Mouse (Mus musculus) bone marrow, adult 2 months (tissue): Measurements from ENCODE around the gene Car4. TPM values are rescaled to one million over a fixed set of nuclear protein-coding genes. Genes with fewer than 3 reads are reported as not detected.

Experiments
- H3K27ac ChIP-seq: fragments of 200-500 bp; 2 replicates; pipeline ENCODE4 v1.5.1; 2012; ENCODE audit warnings: low read depth, mild to moderate bottlenecking, control low read depth, inconsistent platforms, low read length; ENCODE audit not compliant: control insufficient read depth, poor library complexity, insufficient read depth
- H3K4me1 ChIP-seq: fragments of 200-500 bp; 2 replicates; pipeline ENCODE4 v1.6.1; 2011; ENCODE audit warnings: low read length; ENCODE audit not compliant: control insufficient read depth, insufficient read depth
- H3K4me3 ChIP-seq: fragments of 200-500 bp; replicated peaks from 2 replicates; pipeline ENCODE3; 2011; ENCODE audit warnings: mild to moderate bottlenecking, low read depth, low read length, control low read depth; ENCODE audit not compliant: control insufficient read depth
- CTCF ChIP-seq: fragments of 200-500 bp; IDR thresholded peaks from 2 replicates; pipeline ENCODE4 v1.5.1; 2011; ENCODE audit warnings: low read length, control low read depth; ENCODE audit not compliant: control insufficient read depth, insufficient read depth
- POLR2A ChIP-seq: fragments of 200-500 bp; IDR thresholded peaks from 2 replicates; pipeline ENCODE4 v1.6.1; 2011; ENCODE audit warnings: low read depth, mild to moderate bottlenecking, control low read depth, low read length, borderline replicate concordance; ENCODE audit not compliant: control insufficient read depth
- WGBS: fragments of 180-500 bp; shearing (Covaris S2); methylation state at CpG from one replicate; pipeline ENCODE4 v1.1.7; 2018; 5-methylcytosine and 5-hydroxymethylcytosine counted together
- polyA plus RNA-seq: library from polyadenylated mRNA; stranded (reverse); fragments of >200 nt; gene quantifications from 2 replicates; pipeline ENCODE4 v1.2.4, GENCODE M21; 2011; ENCODE audit warnings: low replicate concordance; ENCODE audit not compliant: missing spikeins, insufficient read depth, insufficient read length

Car4 gene
- polyA plus RNA-seq, 1 experiment, result not detected

- Histone ChIP-seq H3K27ac (no peak overlapping the region), H3K4me1 (peaks cover 3% of the 10 kb centered on the region), H3K4me3 (no peak overlapping the region)
- WGBS, result 71% methylated on average over 6 of the region's 6 CpGs
- TF ChIP-seq POLR2A (no peak), CTCF (no peak)
Measured at GRCm38 (mm10) chr11:84947206-84947605, 10.4 kb upstream of the Car4 start.

- TF ChIP-seq CTCF (no peak), POLR2A (no peak)
- WGBS, result 62% methylated on average over 3 of the region's 3 CpGs
- peaks cover 3% of the 10 kb centered on the region for H3K4me1 ChIP-seq
Measured at GRCm38 (mm10) chr11:84948114-84948513, 9.5 kb upstream of the Car4 start.

GRCm38 (mm10) chr11:84948526-84948925 is 9.1 kb upstream of the Car4 start:
- 54% methylated on average over 3 of the region's 3 CpGs for WGBS
- no peak overlapping the region for H3K27ac ChIP-seq
- TF ChIP-seq POLR2A, result no peak
- no peak for TF ChIP-seq CTCF
- H3K4me1 ChIP-seq, result peaks cover 3% of the 10 kb centered on the region
- no peak overlapping the region for H3K4me3 ChIP-seq

More at GRCm38 (mm10) chr11:84948114-84948513, 9.5 kb upstream of the Car4 start:
- Histone ChIP-seq H3K27ac (no peak overlapping the region), H3K4me3 (no peak overlapping the region)

GRCm38 (mm10) chr11:84952611-84953010 is 5.0 kb upstream of the Car4 start:
- 49% methylated on average over 2 of the region's 2 CpGs for WGBS
- no peak for TF ChIP-seq CTCF
- no peak for TF ChIP-seq POLR2A

GRCm38 (mm10) chr11:84956400-84956799 is 1.2 kb upstream of the Car4 start:
- no peaks in the 10 kb centered on the region for H3K4me1 ChIP-seq
- 21% methylated on average over 5 of the region's 5 CpGs for WGBS
- H3K4me3 ChIP-seq, result no peak overlapping the region
- H3K27ac ChIP-seq, result no peak overlapping the region
- TF ChIP-seq CTCF (no peak), POLR2A (no peak)

More at GRCm38 (mm10) chr11:84952611-84953010, 5.0 kb upstream of the Car4 start:
- H3K27ac ChIP-seq, result no peak overlapping the region
- no peak overlapping the region for H3K4me3 ChIP-seq
- H3K4me1 ChIP-seq, result peaks cover 1% of the 10 kb centered on the region; the same call in 1 of the 2 replicates

- no peak overlapping the region for H3K27ac ChIP-seq
- no peaks in the 10 kb centered on the region for H3K4me1 ChIP-seq
- TF ChIP-seq POLR2A (no peak), CTCF (no peak)
- no peak overlapping the region for H3K4me3 ChIP-seq
- 8% methylated on average over 15 of the region's 15 CpGs for WGBS
Measured at GRCm38 (mm10) chr11:84957171-84957570, 415 bp upstream of the Car4 start.

GRCm38 (mm10) chr11:84958271-84958630 is 665 bp downstream of the Car4 start:
- no peaks in the 10 kb centered on the region for H3K4me1 ChIP-seq
- 10% methylated on average over 11 of the region's 11 CpGs for WGBS
- H3K4me3 ChIP-seq, result no peak overlapping the region

GRCm38 (mm10) chr11:84959181-84959580 is 1.6 kb downstream of the Car4 start:
- no peak for TF ChIP-seq POLR2A
- no peak for TF ChIP-seq CTCF
- Histone ChIP-seq H3K4me1 (no peaks in the 10 kb centered on the region), H3K27ac (no peak overlapping the region), H3K4me3 (no peak overlapping the region)
- 41% methylated on average over 5 of the region's 5 CpGs for WGBS

More at GRCm38 (mm10) chr11:84958271-84958630, 665 bp downstream of the Car4 start:
- TF ChIP-seq POLR2A (no peak), CTCF (no peak)
- no peak overlapping the region for H3K27ac ChIP-seq

- 14% methylated on average over 9 of the region's 9 CpGs for WGBS
- no peaks in the 10 kb centered on the region for H3K4me1 ChIP-seq
- no peak overlapping the region for H3K4me3 ChIP-seq
- TF ChIP-seq CTCF, result no peak
- no peak for TF ChIP-seq POLR2A
- H3K27ac ChIP-seq, result no peak overlapping the region
Measured at GRCm38 (mm10) chr11:84959701-84960181, 2.2 kb downstream of the Car4 start.
